Mouse (Mus musculus): Measurements from ENCODE around the gene Kbtbd12. TPM values are rescaled to one million over a fixed set of nuclear protein-coding genes. Genes with fewer than 3 reads are reported as not detected.
A peak's percentile ranks its signal among the peaks of the same experiment; 100 is the strongest.

Gene Kbtbd12
- total and polyA plus RNA-seq, 3 experiments = not detected

DNA sequence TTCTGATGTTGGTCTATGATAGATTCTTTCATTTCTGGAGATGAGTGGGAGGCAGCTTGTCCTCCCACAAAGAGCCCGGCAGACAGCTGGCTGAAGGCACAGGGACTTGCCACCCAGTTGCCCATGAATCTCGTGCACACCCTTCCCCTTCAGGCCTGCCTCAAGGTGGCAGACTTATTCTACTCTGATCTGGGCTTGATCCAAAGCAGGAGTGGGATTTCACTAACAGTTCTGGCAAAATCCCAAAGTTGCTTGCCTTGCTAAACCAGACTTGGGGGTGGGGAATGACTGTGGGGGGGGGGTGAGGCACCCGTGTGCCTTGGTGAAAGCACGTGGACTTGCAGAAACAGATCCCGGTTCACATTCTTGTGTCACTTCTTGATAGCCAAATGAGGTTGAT is 48.2 kb downstream of the Kbtbd12 start:
- peak overlapping the region; percentile 58 for H3K4me2 ChIP-seq (ENCODE audit: insufficient read depth, low read depth, poor library complexity, severe bottlenecking)
- H3K9me3 ChIP-seq (replicated peaks; ENCODE audit: low read length) = no peaks in the 10 kb centered on the region
- H3K79me2 ChIP-seq (replicated peaks; ENCODE audit: control insufficient read depth, extremely low read depth, insufficient read depth, poor library complexity, severe bottlenecking) = no peaks in the 10 kb centered on the region
- H3K9ac ChIP-seq (ENCODE audit: insufficient read depth, low read depth) = no peak overlapping the region
- no peak overlapping the region for H3K27ac ChIP-seq (ENCODE audit: insufficient read depth, low read depth)
- H3K27me3 ChIP-seq (replicated peaks) = no peaks in the 10 kb centered on the region
- DNase-seq (ENCODE audit: extremely low read depth) = peak; percentile 65
- TF ChIP-seq CHD1 (IDR thresholded peaks at IDR 0.05; ENCODE audit: low read depth, low read length) = no peak
- no peak for TF ChIP-seq NRF1 (IDR thresholded peaks at IDR 0.05; ENCODE audit: low read depth, low read length)
- TF ChIP-seq ZKSCAN1 (IDR thresholded peaks at IDR 0.05; ENCODE audit: borderline replicate concordance, low read depth, low read length) = no peak
- peak; percentile 86 for TF ChIP-seq BHLHE40 (IDR thresholded peaks at IDR 0.05; ENCODE audit: low read depth, low read length)
- peak; percentile 92 for TF ChIP-seq SMC3 (IDR thresholded peaks at IDR 0.05; ENCODE audit: low read depth, low read length)
- TF ChIP-seq KAT2A (IDR thresholded peaks at IDR 0.05; ENCODE audit: insufficient replicate concordance, low read length) = no peak
- TF ChIP-seq USF2 (conservative IDR thresholded peaks at IDR 0.05; ENCODE audit: low read depth, low read length) = no peak
- TF ChIP-seq NELFE (IDR thresholded peaks at IDR 0.05; ENCODE audit: low read depth, low read length) = no peak
- no peak for TF ChIP-seq SIN3A (IDR thresholded peaks at IDR 0.05; ENCODE audit: low read length)
- TF ChIP-seq ELF1 (IDR thresholded peaks at IDR 0.05; ENCODE audit: low read depth, low read length) = no peak
- TF ChIP-seq ZMIZ1 (IDR thresholded peaks at IDR 0.05; ENCODE audit: low read depth, low read length) = no peak
- TF ChIP-seq RCOR1 (conservative IDR thresholded peaks at IDR 0.05; ENCODE audit: low read depth, low read length) = 0 out of 2 replicates have a peak, but pooled peaks have one; percentile 35
- TF ChIP-seq HCFC1 (IDR thresholded peaks at IDR 0.05; ENCODE audit: low read depth, low read length) = no peak
- TF ChIP-seq CHD2 (IDR thresholded peaks at IDR 0.05; ENCODE audit: low read length) = no peak; the same call in 1 of the 2 replicates
- peak; percentile 87 for TF ChIP-seq ZC3H11A (IDR thresholded peaks at IDR 0.05; ENCODE audit: low read depth, low read length)
- no peak for TF ChIP-seq TBP (conservative IDR thresholded peaks at IDR 0.05; ENCODE audit: low read depth, low read length)
- peak; percentile 43; the same call in 1 of the 2 replicates for TF ChIP-seq MAZ (IDR thresholded peaks at IDR 0.05; ENCODE audit: low read depth, low read length)
- peak; percentile 65 for TF ChIP-seq MEF2A (IDR thresholded peaks at IDR 0.05; ENCODE audit: borderline replicate concordance, low read depth, low read length)
- TF ChIP-seq MXI1 (IDR thresholded peaks at IDR 0.05; ENCODE audit: low read depth, low read length) = peak; percentile 47; the same call in 1 of the 2 replicates
- no peak for TF ChIP-seq USF1 (IDR thresholded peaks at IDR 0.05; ENCODE audit: low read depth, low read length)
- peak; percentile 5; the same call in 1 of the 2 replicates for TF ChIP-seq ETS1 (conservative IDR thresholded peaks at IDR 0.05; ENCODE audit: low read depth, low read length)
- TF ChIP-seq IRF4 (IDR thresholded peaks at IDR 0.05; ENCODE audit: low read depth, low read length) = peak; percentile 28; the same call in 1 of the 2 replicates
- peak; percentile 69; the same call in 1 of the 2 replicates for TF ChIP-seq MYC (IDR thresholded peaks at IDR 0.05; ENCODE audit: low read depth, low read length)
- peak; percentile 89 for TF ChIP-seq RAD21 (IDR thresholded peaks at IDR 0.05; ENCODE audit: low read depth, low read length)
- no peak for TF ChIP-seq TCF12 (IDR thresholded peaks at IDR 0.05; ENCODE audit: low read depth, low read length)
- peak; percentile 48; the same call in 1 of the 2 replicates for TF ChIP-seq MAX (IDR thresholded peaks at IDR 0.05; ENCODE audit: low read length)
- TF ChIP-seq CTCF (conservative IDR thresholded peaks at IDR 0.05 in 1 of 2, IDR thresholded peaks at IDR 0.05 in 1 of 2; ENCODE audit: low read depth in 2 of 2, low read length in 2 of 2) = peak in 1 of 2 experiments; percentile 86; a peak in 2 of 4 replicates
- no peak for TF ChIP-seq EP300 (IDR thresholded peaks at IDR 0.05; ENCODE audit: low read length)
- dilution Hi-C loops (cut with MboI; ENCODE audit: extremely low pct_ligation_motif_present, extremely low pct_unique_long_range_greater_than_20kb, low sequenced_read_pairs) (no loop called here), in situ Hi-C loops (cut with MboI; ENCODE audit: low pct_ligation_motif_present, low pct_unique_long_range_greater_than_20kb, low sequenced_read_pairs) (loop anchor here (10.0 kb wide), 1 partner anchor 145 kb away; no protein-coding TSS in a partner anchor)
- peaks cover 3 to 38% of the 10 kb centered on the region in 2 experiments; a peak in 3 of 4 replicates for H3K4me1 ChIP-seq (ENCODE audit: control insufficient read depth in 1 of 2, insufficient read depth in 2 of 2)
- H3K4me3 ChIP-seq (replicated peaks in 1 of 3; ENCODE audit: low read depth in 2 of 3, low read length in 2 of 3, poor library complexity in 1 of 3) = no peak overlapping the region
- no peaks in the 10 kb centered on the region for H3K36me3 ChIP-seq (replicated peaks in 1 of 2; ENCODE audit: control insufficient read depth in 1 of 2, insufficient read depth in 1 of 2, low read length in 1 of 2)

Measured in CH12.LX (cell line).